Mouse (Mus musculus): Measurements from ENCODE around the gene Acat2. TPM values are rescaled to one million over a fixed set of nuclear protein-coding genes. Genes with fewer than 3 reads are reported as not detected.
"Not testable (repeated sequence)": the region's sequence is repeated elsewhere in the genome, so short reads cannot be mapped to it uniquely, and the experiment has no call there.

The Acat2 gene
- polyA plus RNA-seq, 1 experiment, result 29.7 TPM

DNA sequence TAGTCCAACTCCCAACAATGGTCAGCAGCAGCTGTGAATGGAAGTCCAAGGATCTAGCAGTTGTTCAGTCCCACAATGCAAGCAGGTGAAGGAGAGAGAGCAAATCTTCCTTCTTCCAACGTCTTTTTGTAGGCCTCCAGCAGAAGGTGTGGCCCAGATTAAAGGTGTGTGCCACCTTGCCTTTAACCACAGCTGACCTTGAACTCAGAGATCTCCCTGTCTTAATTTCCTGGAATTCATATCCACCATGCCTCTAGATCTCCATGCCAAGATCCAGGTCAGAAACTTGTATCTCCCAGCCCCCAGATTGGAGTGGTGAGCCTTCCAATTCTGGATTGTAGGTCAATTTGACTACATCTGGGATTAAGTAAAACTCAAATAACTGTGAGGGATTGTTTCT, 33.5 kb upstream of the Acat2 start, which contains the start of gene Wtap:
Gene Wtap (minus strand): TSS at position 101 of the 400 bp plus-strand sequence.
- H3K36me3 ChIP-seq (replicated peaks; ENCODE audit: low read length), result peaks cover under 1% of the 10 kb centered on the region
- H3K4me1 ChIP-seq, result peaks cover 17% of the 10 kb centered on the region
- no peaks in the 10 kb centered on the region for H3K27me3 ChIP-seq (replicated peaks)
- no peaks in the 10 kb centered on the region for H3K9me3 ChIP-seq
- peak within 1 kb of the TSS; percentile 95 for H3K4me3 ChIP-seq (replicated peaks)
- TF ChIP-seq FLI1 (IDR thresholded peaks at IDR 0.05; ENCODE audit: low read length) (no peak), GATA1 (IDR thresholded peaks at IDR 0.05; ENCODE audit: borderline replicate concordance, low read length) (no peak)

DNA sequence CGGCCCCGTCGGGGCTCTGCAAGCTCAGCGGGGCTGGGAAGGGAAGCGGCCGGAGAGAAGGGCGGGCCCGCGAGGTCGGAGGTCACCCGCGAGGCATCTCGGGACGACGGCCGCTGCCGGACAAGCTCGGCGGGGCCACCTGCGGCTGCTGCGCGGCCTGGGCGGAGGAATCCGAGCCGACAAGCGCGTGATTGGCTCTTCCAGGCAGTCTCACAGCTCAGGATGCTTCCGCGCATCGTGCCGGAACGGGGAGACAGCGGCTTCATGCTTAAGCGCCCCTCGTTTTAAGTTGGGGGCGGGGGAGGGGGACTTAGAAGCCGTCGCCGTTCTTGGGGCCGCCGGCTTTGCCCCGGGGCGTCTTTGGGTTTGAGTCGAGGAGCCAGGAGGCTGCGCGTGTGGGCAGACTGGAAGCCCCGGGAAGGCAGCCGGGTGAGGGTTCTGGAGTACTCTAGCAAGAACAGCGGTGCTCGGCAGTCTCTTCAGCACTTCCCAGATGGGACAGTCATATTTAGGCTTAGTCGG, 32.0 kb upstream of the Acat2 start:
- Histone ChIP-seq H3K4me3 (replicated peaks) (peak overlapping the region; percentile 95), H3K9me3 (no peaks in the 10 kb centered on the region), H3K36me3 (replicated peaks; ENCODE audit: low read length) (peaks cover 14% of the 10 kb centered on the region), H3K27me3 (replicated peaks) (no peaks in the 10 kb centered on the region), H3K4me1 (peaks cover 21% of the 10 kb centered on the region)
- TF ChIP-seq GATA1 (IDR thresholded peaks at IDR 0.05; ENCODE audit: borderline replicate concordance, low read length) (no peak), FLI1 (IDR thresholded peaks at IDR 0.05; ENCODE audit: low read length) (no peak)

DNA sequence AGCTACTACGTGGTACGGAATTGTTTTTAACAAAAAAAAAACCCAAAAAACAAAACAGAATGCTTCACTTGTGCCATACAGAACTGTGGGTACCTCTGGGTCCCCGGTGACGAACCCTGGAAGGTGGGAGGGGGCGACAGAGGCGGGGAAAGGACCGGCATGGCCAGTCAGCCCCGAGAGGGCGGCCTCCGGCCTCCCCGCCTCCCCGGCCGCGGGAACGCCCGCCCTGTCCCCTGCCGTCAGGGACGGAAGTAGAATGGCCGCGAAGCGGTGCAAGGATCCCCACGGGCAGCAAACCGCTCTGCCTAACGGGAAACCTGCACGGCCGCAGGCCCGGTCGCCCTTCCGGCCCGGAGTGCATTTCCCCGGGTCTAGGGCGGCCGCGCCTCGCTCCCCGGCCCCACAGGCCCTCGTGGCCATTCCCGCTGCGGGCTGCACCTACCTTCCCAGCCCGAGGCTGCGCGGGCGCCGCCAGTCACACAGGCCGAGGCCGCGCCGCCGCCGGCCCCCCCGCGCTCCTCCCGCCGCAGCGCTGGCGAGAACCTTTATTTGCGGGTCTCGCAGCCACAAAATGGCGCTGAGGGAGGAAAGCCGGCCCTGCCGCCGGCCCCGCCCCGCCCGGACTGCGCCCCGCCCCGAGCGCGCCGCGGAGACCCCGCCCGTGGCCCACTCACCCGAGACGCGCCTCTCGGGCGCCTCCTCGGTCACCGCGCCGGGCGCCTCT, 31.2 kb upstream of the Acat2 start:
- peak overlapping the region; percentile 95 for H3K4me3 ChIP-seq (replicated peaks)
- H3K36me3 ChIP-seq (replicated peaks; ENCODE audit: low read length), result peaks cover 16% of the 10 kb centered on the region
- no peaks in the 10 kb centered on the region for H3K27me3 ChIP-seq (replicated peaks)
- H3K4me1 ChIP-seq, result peaks cover 21% of the 10 kb centered on the region
- TF ChIP-seq GATA1 (IDR thresholded peaks at IDR 0.05; ENCODE audit: borderline replicate concordance, low read length) (no peak), FLI1 (IDR thresholded peaks at IDR 0.05; ENCODE audit: low read length) (no peak)
- no peaks in the 10 kb centered on the region for H3K9me3 ChIP-seq

DNA sequence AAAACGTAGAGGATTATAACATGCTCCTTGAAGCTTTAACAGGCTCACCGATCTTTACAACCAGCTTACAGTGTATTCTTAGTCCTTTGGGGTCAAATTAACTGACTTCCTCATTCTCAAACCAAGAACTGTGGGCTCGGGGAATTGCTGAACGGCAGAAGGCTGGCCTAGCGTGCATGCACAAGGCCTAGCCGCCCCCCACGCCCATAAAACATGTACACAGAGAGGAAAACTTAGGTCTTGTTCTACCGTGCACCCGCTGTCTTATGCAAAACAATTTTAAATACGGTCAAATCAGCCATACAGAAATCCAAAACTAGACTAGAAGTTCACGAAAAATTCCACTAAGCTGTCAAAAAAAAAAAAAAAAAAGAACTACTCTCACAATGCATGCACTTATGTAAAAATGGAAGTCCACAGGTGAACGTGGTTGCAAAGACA, 30.7 kb upstream of the Acat2 start:
- Histone ChIP-seq H3K27me3 (replicated peaks) (no peaks in the 10 kb centered on the region), H3K4me3 (replicated peaks) (peak overlapping the region; percentile 95), H3K36me3 (replicated peaks; ENCODE audit: low read length) (peaks cover 20% of the 10 kb centered on the region), H3K9me3 (no peaks in the 10 kb centered on the region), H3K4me1 (peaks cover 25% of the 10 kb centered on the region)
- TF ChIP-seq FLI1 (IDR thresholded peaks at IDR 0.05; ENCODE audit: low read length), result no peak
- no peak for TF ChIP-seq GATA1 (IDR thresholded peaks at IDR 0.05; ENCODE audit: borderline replicate concordance, low read length)

DNA sequence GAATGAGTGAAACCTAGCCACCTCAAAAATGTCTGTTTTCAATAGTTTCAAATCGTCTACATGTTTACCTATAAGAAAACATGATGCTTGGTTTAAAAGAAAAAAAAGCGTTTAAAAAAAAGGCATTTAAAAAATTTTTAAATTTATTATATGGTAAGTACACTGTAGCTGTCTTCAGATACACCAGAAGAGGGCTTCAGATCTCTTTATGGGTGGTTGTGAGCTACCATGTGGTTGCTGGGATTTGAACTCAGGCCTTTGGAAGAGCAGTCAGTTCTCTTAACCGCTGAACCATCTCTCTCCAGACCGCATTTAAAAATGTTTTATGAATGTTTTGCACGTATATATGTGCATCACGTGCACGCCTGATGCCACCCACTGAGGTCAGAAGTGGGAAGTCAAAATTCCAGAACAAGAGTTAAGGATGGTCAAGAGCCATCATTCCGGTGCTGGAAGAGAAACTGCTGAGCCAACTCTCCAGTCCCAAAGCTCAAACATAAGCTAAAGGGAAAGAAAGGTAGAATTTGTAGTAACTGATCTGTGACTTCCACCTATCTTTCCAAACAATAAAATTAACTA, 30.1 kb upstream of the Acat2 start:
- TF ChIP-seq FLI1 (IDR thresholded peaks at IDR 0.05; ENCODE audit: low read length), result no peak
- TF ChIP-seq GATA1 (IDR thresholded peaks at IDR 0.05; ENCODE audit: borderline replicate concordance, low read length), result no peak
- Histone ChIP-seq H3K36me3 (replicated peaks; ENCODE audit: low read length) (peaks cover 26% of the 10 kb centered on the region), H3K9me3 (no peaks in the 10 kb centered on the region), H3K4me1 (peaks cover 28% of the 10 kb centered on the region), H3K4me3 (replicated peaks) (peak overlapping the region; percentile 95), H3K27me3 (replicated peaks) (no peaks in the 10 kb centered on the region)

DNA sequence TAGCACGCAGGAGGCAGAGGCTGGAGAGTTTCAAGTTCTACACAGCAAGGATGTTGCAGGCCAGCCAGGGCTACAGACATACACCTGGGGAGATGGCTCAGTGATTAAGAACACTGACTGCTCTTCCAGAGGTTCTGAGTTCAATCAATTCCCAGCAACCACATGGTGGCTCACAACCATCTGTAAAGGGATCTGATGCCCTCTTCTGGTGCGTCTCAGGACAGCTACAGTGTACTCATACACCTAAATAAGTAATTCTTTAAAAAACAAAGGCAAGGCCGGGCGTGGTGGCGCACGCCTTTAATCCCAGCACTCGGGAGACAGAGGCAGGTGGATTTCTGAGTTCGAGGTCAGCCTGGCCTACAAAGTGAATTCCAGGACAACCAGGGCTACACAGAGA, 27.5 kb upstream of the Acat2 start:
- H3K36me3 ChIP-seq (replicated peaks; ENCODE audit: low read length), result peaks cover 51% of the 10 kb centered on the region
- not testable (repeated sequence) for H3K9me3 ChIP-seq

DNA sequence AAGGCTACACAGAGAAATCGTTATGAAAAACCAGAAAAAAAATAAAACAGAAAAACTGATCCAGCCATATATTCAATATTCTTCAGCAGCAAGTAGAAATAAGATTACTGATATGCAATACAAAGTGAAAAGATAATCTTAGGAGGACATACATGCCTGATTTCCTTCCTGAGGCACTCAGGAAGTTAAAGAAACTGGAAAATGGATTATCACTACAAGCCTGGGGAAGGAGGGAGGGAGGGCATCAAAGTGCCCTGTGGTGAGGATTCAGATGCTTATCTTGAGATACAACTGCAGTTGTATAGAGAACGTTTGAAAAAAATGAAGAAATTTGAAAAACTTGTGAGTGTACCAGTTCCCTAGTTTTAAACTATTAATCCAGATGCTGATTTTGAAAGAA, 23.4 kb upstream of the Acat2 start:
- H3K36me3 ChIP-seq (replicated peaks; ENCODE audit: low read length), result peaks cover 85% of the 10 kb centered on the region
- no peak overlapping the region for H3K4me3 ChIP-seq (replicated peaks)
- H3K9me3 ChIP-seq, result no peaks in the 10 kb centered on the region
- H3K4me1 ChIP-seq, result peaks cover 44% of the 10 kb centered on the region
- TF ChIP-seq GATA1 (IDR thresholded peaks at IDR 0.05; ENCODE audit: borderline replicate concordance, low read length) (no peak), FLI1 (IDR thresholded peaks at IDR 0.05; ENCODE audit: low read length) (no peak)
- H3K27me3 ChIP-seq (replicated peaks), result no peaks in the 10 kb centered on the region

More for the DNA sequence above, 27.5 kb upstream of the Acat2 start:
- H3K4me1 ChIP-seq, result peaks cover 44% of the 10 kb centered on the region
- not testable (repeated sequence) for H3K27me3 ChIP-seq (replicated peaks); H3K4me3 ChIP-seq (replicated peaks)

DNA sequence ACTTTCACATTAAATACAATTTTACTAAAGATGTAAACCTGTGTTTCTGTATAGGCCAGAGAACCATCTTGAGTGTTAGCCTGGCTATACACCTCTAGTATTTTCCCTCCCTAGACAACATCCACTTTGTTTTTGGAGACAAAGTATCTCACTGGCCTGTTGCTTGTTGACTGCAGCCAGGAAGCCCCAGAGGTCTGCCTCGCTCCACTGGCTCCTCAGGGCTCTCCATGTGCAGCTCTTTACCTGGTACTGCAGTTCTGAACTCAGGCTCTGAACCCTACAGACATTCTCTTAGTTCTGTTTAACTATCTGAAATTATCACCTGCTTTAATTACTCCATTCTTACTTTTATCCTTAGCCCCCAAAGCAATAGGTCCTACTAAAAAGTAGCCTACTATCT, 18.0 kb upstream of the Acat2 start:
- Histone ChIP-seq H3K27me3 (replicated peaks) (no peaks in the 10 kb centered on the region), H3K36me3 (replicated peaks; ENCODE audit: low read length) (peaks cover 59% of the 10 kb centered on the region)

DNA sequence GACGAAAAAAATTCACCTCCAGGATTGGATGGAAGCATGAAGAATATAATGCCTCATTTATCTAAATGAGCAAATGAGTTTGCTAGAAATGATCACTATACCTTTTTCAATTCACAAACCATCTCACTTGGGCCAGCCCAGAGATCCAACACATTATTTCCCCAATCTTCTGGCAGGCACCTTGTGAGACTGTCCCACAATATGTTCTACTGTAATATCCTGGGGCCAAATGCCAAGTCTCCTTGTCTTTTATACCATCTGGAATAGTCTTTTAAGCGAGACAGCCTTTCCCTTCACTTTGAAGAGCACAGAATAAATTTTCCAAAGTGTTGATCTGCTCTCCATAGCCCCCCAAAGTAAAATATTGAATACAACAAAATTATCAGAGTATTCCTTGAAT, 13.3 kb upstream of the Acat2 start:
- TF ChIP-seq FLI1 (IDR thresholded peaks at IDR 0.05; ENCODE audit: low read length) (no peak), GATA1 (IDR thresholded peaks at IDR 0.05; ENCODE audit: borderline replicate concordance, low read length) (no peak)
- Histone ChIP-seq H3K4me3 (replicated peaks) (no peak overlapping the region), H3K4me1 (no peaks in the 10 kb centered on the region; the same call in 1 of the 2 replicates), H3K27me3 (replicated peaks) (no peaks in the 10 kb centered on the region), H3K9me3 (no peaks in the 10 kb centered on the region), H3K36me3 (replicated peaks; ENCODE audit: low read length) (peaks cover 64% of the 10 kb centered on the region)

More for the DNA sequence above, 18.0 kb upstream of the Acat2 start:
- no peak for TF ChIP-seq FLI1 (IDR thresholded peaks at IDR 0.05; ENCODE audit: low read length)
- TF ChIP-seq GATA1 (IDR thresholded peaks at IDR 0.05; ENCODE audit: borderline replicate concordance, low read length), result no peak
- H3K4me3 ChIP-seq (replicated peaks), result no peak overlapping the region
- no peaks in the 10 kb centered on the region for H3K9me3 ChIP-seq
- 0 out of 2 replicates have a peak, but pooled peaks cover 3% of the 10 kb centered on the region for H3K4me1 ChIP-seq

DNA sequence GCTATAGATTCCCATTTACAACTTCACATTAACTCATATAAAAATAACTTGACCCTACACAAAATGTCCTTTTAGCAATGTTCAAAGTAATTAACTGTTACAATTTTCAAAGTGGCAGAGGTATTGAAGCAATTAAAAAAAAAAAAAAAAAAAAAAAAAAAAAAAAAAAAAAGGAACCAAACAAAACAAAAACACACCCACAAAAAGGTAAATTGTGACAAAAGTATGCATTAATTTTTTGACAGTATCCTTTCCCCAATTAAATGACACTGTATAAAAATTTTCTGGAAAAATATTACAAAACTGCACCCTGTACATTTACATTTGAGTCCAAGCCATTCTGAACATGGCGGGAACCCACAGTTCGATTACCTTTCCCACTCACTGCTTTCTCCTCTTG, 6.6 kb upstream of the Acat2 start:
- TF ChIP-seq FLI1 (IDR thresholded peaks at IDR 0.05; ENCODE audit: low read length), result no peak
- Histone ChIP-seq H3K4me3 (replicated peaks) (no peak overlapping the region), H3K9me3 (no peaks in the 10 kb centered on the region), H3K4me1 (peaks cover 14% of the 10 kb centered on the region), H3K36me3 (replicated peaks; ENCODE audit: low read length) (peaks cover 69% of the 10 kb centered on the region), H3K27me3 (replicated peaks) (no peaks in the 10 kb centered on the region)
